Mouse (Mus musculus) liver, embryonic 14.5 days (tissue): Measurements from ENCODE around the gene Sc5d. TPM values are rescaled to one million over a fixed set of nuclear protein-coding genes. Genes with fewer than 3 reads are reported as not detected.

ENCODE experiments used
- ATAC-seq: fragments of 200-750 bp; cut with Nextera tagmentation; 2 replicates; pipeline ENCODE4 v1.8.0; 2017; ENCODE audit warnings: moderate number of reproducible peaks, mild to moderate bottlenecking, moderate library complexity; ENCODE audit not compliant: insufficient read depth
- DNase-seq, 3 experiments: peaks; one replicate each; pipeline ENCODE4 v3.0.0-alpha.2; 2012 to 2013; ENCODE audit warnings: low read depth in 3 of 3, low spot score in 3 of 3
- H3K27ac ChIP-seq: fragments of 300-500 bp; sonication (generic); 2 replicates; pipeline ENCODE4 v1.5.1; 2014; ENCODE audit warnings: moderate library complexity, mild to moderate bottlenecking, control low read depth, inconsistent platforms
- H3K27me3 ChIP-seq: fragments of 300-500 bp; sonication (generic); 2 replicates; pipeline ENCODE4 v1.6.1; 2014; ENCODE audit warnings: mild to moderate bottlenecking, low read length, moderate library complexity; ENCODE audit not compliant: control insufficient read depth, insufficient read depth
- H3K36me3 ChIP-seq: fragments of 300-500 bp; sonication (generic); replicated peaks from 2 replicates; pipeline ENCODE4 v1.6.1; 2014; ENCODE audit warnings: low read depth; ENCODE audit not compliant: control insufficient read depth, insufficient read depth
- H3K4me1 ChIP-seq, 2 experiments: fragments of 200-500 bp in 1 of 2; fragments of 300-500 bp in 1 of 2; sonication (generic) in 1 of 2; replicated peaks; 2 replicates each; pipeline ENCODE4 v1.6.1; 2012 to 2014; ENCODE audit warnings: antibody characterized with exemption in 1 of 2, inconsistent platforms in 1 of 2, low read length in 1 of 2; ENCODE audit not compliant: control insufficient read depth in 2 of 2, insufficient read depth in 2 of 2
- H3K4me2 ChIP-seq: fragments of 300-500 bp; sonication (generic); 2 replicates; pipeline ENCODE4 v1.6.1; 2014; ENCODE audit warnings: low read depth, mild to moderate bottlenecking, control low read depth, moderate library complexity
- H3K4me3 ChIP-seq, 2 experiments: fragments of 200-500 bp in 1 of 2; fragments of 300-500 bp in 1 of 2; sonication (generic) in 1 of 2; 2 replicates each; pipeline ENCODE4 v1.5.1; 2012 to 2014; ENCODE audit warnings: low read depth in 2 of 2, low read length in 2 of 2, mild to moderate bottlenecking in 2 of 2, control low read depth in 1 of 2, inconsistent platforms in 1 of 2, moderate library complexity in 1 of 2; ENCODE audit not compliant: insufficient read depth in 1 of 2
- H3K9ac ChIP-seq: fragments of 300-500 bp; sonication (generic); replicated peaks from 2 replicates; pipeline ENCODE4 v1.6.1; 2014; ENCODE audit warnings: mild to moderate bottlenecking, control low read depth, moderate library complexity
- H3K9me3 ChIP-seq: fragments of 300-500 bp; sonication (generic); 2 replicates; pipeline ENCODE4 v1.6.1; 2016; ENCODE audit warnings: low read length, mixed read lengths; ENCODE audit not compliant: control insufficient read depth
- CTCF ChIP-seq: IDR thresholded peaks from 2 replicates; pipeline ENCODE4 v1.5.1; 2016; ENCODE audit warnings: antibody characterized with exemption, low read depth, control low read depth
- EP300 ChIP-seq: IDR thresholded peaks from 2 replicates; pipeline ENCODE4 v1.6.1; 2016; ENCODE audit warnings: antibody characterized with exemption, low read depth
- WGBS: fragments of 180-500 bp; shearing (Covaris S2); extraction: QIAGEN DNeasy Blood & Tissue Kit; methylation state at CpG from one replicate; pipeline ENCODE4 v1.1.7; 2014; ENCODE audit not compliant: insufficient replicate concordance; 5-methylcytosine and 5-hydroxymethylcytosine counted together
- polyA plus RNA-seq, 2 experiments: library from polyadenylated mRNA; depleted of rRNA in 1 of 2; stranded (reverse) in 1 of 2; unstranded in 1 of 2; fragments of >200 nt; fragmentation: Nextera tagmentation in 1 of 2; extraction: Ambion mirVana in 1 of 2; gene quantifications; 2 replicates each; pipeline versions ENCODE4 v1.2.1 to v1.2.3; 2012 to 2014

Sc5d gene
- polyA plus RNA-seq, 2 experiments = 39.2 to 59.2 TPM

DNA sequence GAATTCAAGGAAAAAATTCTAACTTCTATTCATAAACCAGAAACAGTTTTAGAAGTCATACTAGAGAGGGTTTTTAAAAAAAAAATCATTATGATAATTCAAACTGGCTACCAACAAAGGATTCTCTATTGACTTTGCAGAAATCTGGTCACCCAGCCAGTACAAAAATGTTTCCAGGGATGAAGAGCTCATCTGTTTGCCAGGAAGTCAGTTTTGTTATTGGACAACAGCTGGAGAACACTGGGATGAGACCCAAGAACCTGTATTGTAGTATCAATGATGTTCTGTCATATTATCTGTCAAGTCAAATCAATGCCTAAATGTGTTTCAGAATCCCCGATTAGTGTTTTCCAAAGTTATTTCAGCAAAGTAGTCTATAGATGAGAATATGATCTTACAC lies 50.9 kb downstream of the Sc5d start:
- H3K36me3 ChIP-seq = no peaks in the 10 kb centered on the region
- no peaks in the 10 kb centered on the region for H3K9me3 ChIP-seq
- no peak overlapping the region for H3K27ac ChIP-seq
- WGBS = 58% methylated on average over 1 of the region's 1 CpGs
- no peak overlapping the region for H3K4me3 ChIP-seq
- DNase-seq (no peak), ATAC-seq (no peak)
- H3K27me3 ChIP-seq = no peaks in the 10 kb centered on the region
- no peak overlapping the region for H3K9ac ChIP-seq
- no peaks in the 10 kb centered on the region for H3K4me1 ChIP-seq
- no peak for TF ChIP-seq EP300
- TF ChIP-seq CTCF = no peak
- no peak overlapping the region for H3K4me2 ChIP-seq

GRCm38 (mm10) chr9:42209666-42210065 lies 54.4 kb downstream of the Sc5d start:
- Histone ChIP-seq H3K27me3 (no peaks in the 10 kb centered on the region), H3K4me3 (no peak overlapping the region), H3K9me3 (no peaks in the 10 kb centered on the region), H3K36me3 (no peaks in the 10 kb centered on the region), H3K4me1 (no peaks in the 10 kb centered on the region), H3K27ac (no peak overlapping the region), H3K9ac (no peak overlapping the region), H3K4me2 (no peak overlapping the region)
- TF ChIP-seq CTCF = no peak
- no peak for TF ChIP-seq EP300
- DNase-seq = no peak
- 62% methylated on average over 6 of the region's 6 CpGs for WGBS
- ATAC-seq = no peak

DNA sequence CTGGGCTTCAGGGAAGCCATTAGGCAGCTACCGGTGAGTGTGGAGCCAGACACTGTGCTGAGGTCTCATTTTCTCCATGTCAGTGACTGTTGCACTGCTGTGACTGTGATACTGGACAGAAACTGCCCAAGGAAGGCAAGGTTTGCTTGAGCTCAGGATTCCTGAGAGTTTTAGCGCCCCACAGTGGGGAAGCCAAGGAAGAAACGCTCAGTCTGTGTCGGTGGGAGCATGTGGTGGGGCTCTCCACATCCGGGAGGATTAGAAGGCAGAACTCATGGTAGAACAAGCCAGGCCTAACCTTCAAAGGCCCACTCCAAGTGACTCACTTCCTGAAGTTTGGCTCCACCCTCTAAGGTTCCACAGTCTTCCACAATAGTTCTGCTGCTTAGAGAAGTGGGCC lies 55.6 kb downstream of the Sc5d start:
- H3K4me2 ChIP-seq = no peak overlapping the region
- no peaks in the 10 kb centered on the region for H3K4me1 ChIP-seq
- no peak overlapping the region for H3K4me3 ChIP-seq
- H3K9me3 ChIP-seq = no peaks in the 10 kb centered on the region
- no peak overlapping the region for H3K9ac ChIP-seq
- no peaks in the 10 kb centered on the region for H3K36me3 ChIP-seq
- ATAC-seq (no peak), DNase-seq (peak in 1 of 3 experiments; percentile 1)
- H3K27me3 ChIP-seq = no peaks in the 10 kb centered on the region
- no peak overlapping the region for H3K27ac ChIP-seq
- TF ChIP-seq EP300 = no peak
- peak; percentile 38; the same call in 1 of the 2 replicates for TF ChIP-seq CTCF
- WGBS = 26% methylated on average over 5 of the region's 5 CpGs

- Histone ChIP-seq H3K9ac (no peak overlapping the region), H3K4me3 (no peak overlapping the region), H3K27ac (no peak overlapping the region), H3K27me3 (no peaks in the 10 kb centered on the region), H3K4me2 (no peak overlapping the region), H3K36me3 (no peaks in the 10 kb centered on the region), H3K9me3 (no peaks in the 10 kb centered on the region), H3K4me1 (no peaks in the 10 kb centered on the region)
- ATAC-seq (no peak), DNase-seq (no peak)
- WGBS = 76% methylated on average over 1 of the region's 1 CpGs
- no peak for TF ChIP-seq CTCF
- no peak for TF ChIP-seq EP300
These were observed 57.3 kb downstream of the Sc5d start for GRCm38 (mm10) chr9:42206750-42207149.

DNA sequence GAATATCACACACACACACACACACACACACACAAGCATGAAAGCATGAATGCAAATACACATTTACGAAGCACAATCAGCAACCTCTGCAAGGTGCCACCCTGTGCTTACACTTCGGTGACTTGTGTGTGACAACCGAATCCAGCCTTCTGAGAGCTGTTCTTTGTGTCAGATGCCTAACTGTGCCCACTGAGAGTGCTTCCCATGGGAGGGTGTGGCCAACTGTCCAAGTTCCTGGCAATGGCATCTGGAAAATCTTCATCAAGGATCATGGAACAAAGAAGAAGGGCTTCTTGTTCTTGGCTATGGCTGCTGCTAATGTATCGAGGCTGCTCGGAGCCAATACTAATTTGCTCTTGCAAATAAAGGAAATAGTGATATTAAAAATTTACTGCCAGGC lies 61.8 kb downstream of the Sc5d start:
- no peaks in the 10 kb centered on the region for H3K9me3 ChIP-seq
- DNase-seq (no peak), ATAC-seq (no peak)
- H3K4me1 ChIP-seq = no peaks in the 10 kb centered on the region
- TF ChIP-seq EP300 = no peak
- TF ChIP-seq CTCF = no peak
- no peak overlapping the region for H3K27ac ChIP-seq
- no peak overlapping the region for H3K9ac ChIP-seq
- no peak overlapping the region for H3K4me3 ChIP-seq
- H3K4me2 ChIP-seq = no peak overlapping the region
- H3K36me3 ChIP-seq = no peaks in the 10 kb centered on the region
- H3K27me3 ChIP-seq = no peaks in the 10 kb centered on the region
- whole genome bisulfite sequencing = 69% methylated on average over 5 of the region's 5 CpGs

Other genes with a start within 250 kb of the Sc5d start
- gene Sorl1, start 140.0 kb downstream of the Sc5d start, polyA plus RNA-seq (2012; rRNA removed) = 0.58 and 1.4 TPM in 2 replicates
- gene Sorl1, start 140.0 kb downstream of the Sc5d start, polyA plus RNA-seq (2014; fragmentation: Nextera tagmentation; extraction: Ambion mirVana) = 1.1 and 1.2 TPM in 2 replicates
- gene Tecta, start 135.7 kb upstream of the Sc5d start, polyA plus RNA-seq (2012; rRNA removed) = 0.28 and 0.29 TPM in 2 replicates
- gene Tecta, start 135.7 kb upstream of the Sc5d start, polyA plus RNA-seq (2014; fragmentation: Nextera tagmentation; extraction: Ambion mirVana) = 0.03 and 0.05 TPM in 2 replicates
- gene Tbcel, start 243.6 kb upstream of the Sc5d start, polyA plus RNA-seq (2012; rRNA removed) = 16.7 and 19.7 TPM in 2 replicates
- gene Tbcel, start 243.6 kb upstream of the Sc5d start, polyA plus RNA-seq (2014; fragmentation: Nextera tagmentation; extraction: Ambion mirVana) = 11.3 and 12.1 TPM in 2 replicates